Comparison of ENCODE assay signal across 9 mouse cellular contexts in genomic region chr14:21050734-21051133, GRCm38 (mm10). TPM values are rescaled to one million over a fixed set of nuclear protein-coding genes. Genes with fewer than 3 reads are reported as not detected.
A peak's percentile ranks its signal among the peaks of the same experiment; 100 is the strongest.
DNase-seq lines count a peak whose midpoint lies in the region; ATAC-seq and TF ChIP-seq lines count a peak whose summit lies in the region.
"Had no signal": no experiment of that assay in that cellular context is flagged by ENCODE, and none has a peak within 500 bp of the region (broad histone marks: within the 10 kb centered on the region; RNA-seq: fewer than 3 reads in every experiment).

No protein-coding gene starts in this region.

- TF ChIP-seq POLR2A in bone marrow, adult 2 months (IDR thresholded peaks at IDR 0.05; ENCODE audit: borderline replicate concordance, control insufficient read depth, low read depth, low read length) = no peak

- H3K36me3 ChIP-seq in forebrain, embryonic 14.5 days (ENCODE audit: control insufficient read depth, insufficient read depth, low read length) = no peaks in the 10 kb centered on the region
- H3K36me3 ChIP-seq in forebrain, embryonic 16.5 days (ENCODE audit: control insufficient read depth, insufficient read depth) = no peaks in the 10 kb centered on the region
- H3K36me3 ChIP-seq in hindbrain, embryonic 14.5 days (replicated peaks; ENCODE audit: control insufficient read depth, insufficient read depth) = no peaks in the 10 kb centered on the region

- DNase-seq in forebrain, embryonic 14.5 days (ENCODE audit: low spot score) = peak; percentile 23
- peak; percentile 55 for DNase-seq in 3T3-L1 (ENCODE audit: low read depth, low spot score)
- DNase-seq in hindbrain, embryonic 14.5 days (ENCODE audit: low spot score) = no peak
- peak; percentile 49 for DNase-seq in lung, postnatal 14 days
- peak; percentile 35 for DNase-seq in thymus, postnatal 25 days
- no peak for DNase-seq in ovary, postnatal 14 days (ENCODE audit: low spot score)

- no peak overlapping the region; the same call in 1 of the 2 replicates for H3K4me2 ChIP-seq in forebrain, embryonic 14.5 days (ENCODE audit: low read length)
- no peak overlapping the region for H3K4me2 ChIP-seq in forebrain, embryonic 16.5 days (ENCODE audit: low read length)
- H3K4me2 ChIP-seq in hindbrain, embryonic 14.5 days (replicated peaks) = peak overlapping the region; percentile 95

- H3K4me1 ChIP-seq in forebrain, embryonic 14.5 days (ENCODE audit: control insufficient read depth, insufficient read depth, low read length) = peaks cover 9% of the 10 kb centered on the region
- peaks cover 11% of the 10 kb centered on the region for H3K4me1 ChIP-seq in forebrain, embryonic 16.5 days (replicated peaks; ENCODE audit: control insufficient read depth, insufficient read depth, low read length)
- no peaks in the 10 kb centered on the region for H3K4me1 ChIP-seq in bone marrow, adult 2 months (ENCODE audit: control insufficient read depth, insufficient read depth, low read length)
- H3K4me1 ChIP-seq in hindbrain, embryonic 14.5 days (replicated peaks; ENCODE audit: control insufficient read depth, insufficient read depth, low read length) = peaks cover 12% of the 10 kb centered on the region

- no peak overlapping the region for H3K9ac ChIP-seq in forebrain, embryonic 14.5 days (ENCODE audit: low read length)
- H3K9ac ChIP-seq in forebrain, embryonic 16.5 days (replicated peaks; ENCODE audit: low read depth, low read length) = no peak overlapping the region
- H3K9ac ChIP-seq in hindbrain, embryonic 14.5 days = no peak overlapping the region; the same call in 1 of the 2 replicates

- H3K9me3 ChIP-seq in forebrain, embryonic 14.5 days (replicated peaks; ENCODE audit: control insufficient read depth, low read length) = no peaks in the 10 kb centered on the region
- H3K9me3 ChIP-seq in forebrain, embryonic 16.5 days (ENCODE audit: control insufficient read depth, low read length) = no peaks in the 10 kb centered on the region
- H3K9me3 ChIP-seq in hindbrain, embryonic 14.5 days (ENCODE audit: control insufficient read depth, low read length) = no peaks in the 10 kb centered on the region
- H3K9me3 ChIP-seq: midbrain, embryonic 12.5 days had no signal

- WGBS in forebrain, embryonic 14.5 days = 79% methylated on average over 3 of the region's 3 CpGs
- WGBS in forebrain, embryonic 16.5 days = 72% methylated on average over 3 of the region's 3 CpGs
- 68% methylated on average over 3 of the region's 3 CpGs for WGBS in bone marrow, adult 2 months
- WGBS in hindbrain, embryonic 14.5 days = 79% methylated on average over 3 of the region's 3 CpGs

- no peak for ATAC-seq in forebrain, embryonic 14.5 days
- no peak for ATAC-seq in forebrain, embryonic 16.5 days
- ATAC-seq in hindbrain, embryonic 14.5 days (ENCODE audit: low FRiP score) = no peak

- peak; percentile 55 for TF ChIP-seq CTCF in bone marrow, adult 2 months (IDR thresholded peaks at IDR 0.05; ENCODE audit: control insufficient read depth, insufficient read depth, low read length)

- no peak overlapping the region for H3K4me3 ChIP-seq in forebrain, embryonic 14.5 days (ENCODE audit: low read depth, low read length)
- no peak overlapping the region for H3K4me3 ChIP-seq in forebrain, embryonic 16.5 days (replicated peaks; ENCODE audit: low read length)
- H3K4me3 ChIP-seq in bone marrow, adult 2 months (replicated peaks; ENCODE audit: control insufficient read depth, low read depth, low read length) = no peak overlapping the region
- 0 out of 2 replicates have a peak overlapping the region, but pooled peaks have one; percentile 81 for H3K4me3 ChIP-seq in hindbrain, embryonic 14.5 days (replicated peaks; ENCODE audit: low read length)

- H3K27me3 ChIP-seq in forebrain, embryonic 14.5 days (replicated peaks; ENCODE audit: control insufficient read depth, insufficient read depth, low read length) = no peaks in the 10 kb centered on the region
- H3K27me3 ChIP-seq in forebrain, embryonic 16.5 days (replicated peaks; ENCODE audit: control insufficient read depth, insufficient read depth, low read length) = no peaks in the 10 kb centered on the region
- H3K27me3 ChIP-seq in hindbrain, embryonic 14.5 days (ENCODE audit: control insufficient read depth, insufficient read depth, low read length) = no peaks in the 10 kb centered on the region
- H3K27me3 ChIP-seq: midbrain, embryonic 12.5 days had no signal

- H3K27ac ChIP-seq in forebrain, embryonic 14.5 days (ENCODE audit: low read depth, low read length) = no peak overlapping the region
- no peak overlapping the region for H3K27ac ChIP-seq in forebrain, embryonic 16.5 days (ENCODE audit: low read length)
- no peak overlapping the region for H3K27ac ChIP-seq in bone marrow, adult 2 months (ENCODE audit: control insufficient read depth, insufficient read depth, low read depth, low read length, poor library complexity)
- no peak overlapping the region for H3K27ac ChIP-seq in hindbrain, embryonic 14.5 days
- H3K27ac ChIP-seq: midbrain, embryonic 12.5 days had no signal

RNA-seq across cellular contexts. Expression of gene Ap3m1, which starts 1.6 kb away (rescaled TPM):
- polyA plus RNA-seq in forebrain, embryonic 14.5 days (2014; fragmentation: Nextera tagmentation; extraction: Ambion mirVana) = 139 and 145 TPM in 2 replicates
- 101 and 109 TPM in 2 replicates for polyA plus RNA-seq in forebrain, embryonic 16.5 days (2015; fragmentation: Nextera tagmentation; extraction: Ambion mirVana)
- 11.6 and 17.3 TPM in 2 replicates for polyA plus RNA-seq in bone marrow, adult 2 months (2011; ENCODE audit: insufficient read depth, insufficient read length, low replicate concordance, missing spikeins)
- 94.5 and 101 TPM in 2 replicates for polyA plus RNA-seq in hindbrain, embryonic 14.5 days (2014; fragmentation: Nextera tagmentation; extraction: Ambion mirVana)

RNA-seq across cellular contexts. Expression of gene Adk, which starts 1.6 kb away (rescaled TPM):
- 79.9 and 81.7 TPM in 2 replicates for polyA plus RNA-seq in forebrain, embryonic 14.5 days (2014; fragmentation: Nextera tagmentation; extraction: Ambion mirVana)
- 71.9 and 82.3 TPM in 2 replicates for polyA plus RNA-seq in forebrain, embryonic 16.5 days (2015; fragmentation: Nextera tagmentation; extraction: Ambion mirVana)
- 24.1 and 27.3 TPM in 2 replicates for polyA plus RNA-seq in bone marrow, adult 2 months (2011; ENCODE audit: insufficient read depth, insufficient read length, low replicate concordance, missing spikeins)
- 40.2 and 43.7 TPM in 2 replicates for polyA plus RNA-seq in hindbrain, embryonic 14.5 days (2014; fragmentation: Nextera tagmentation; extraction: Ambion mirVana)

Comparison
In these comparisons a context has a peak if more than half of its experiments do, and no peak if none do; other contexts are left out.
1. DNase-seq: peak in forebrain, embryonic 14.5 days (single experiment), 3T3-L1 (single experiment), lung, postnatal 14 days (single experiment) and thymus, postnatal 25 days (single experiment); none in hindbrain, embryonic 14.5 days (single experiment) and ovary, postnatal 14 days (single experiment).